Comparison of ENCODE assay signal across 8 mouse cellular contexts in the genomic region with DNA sequence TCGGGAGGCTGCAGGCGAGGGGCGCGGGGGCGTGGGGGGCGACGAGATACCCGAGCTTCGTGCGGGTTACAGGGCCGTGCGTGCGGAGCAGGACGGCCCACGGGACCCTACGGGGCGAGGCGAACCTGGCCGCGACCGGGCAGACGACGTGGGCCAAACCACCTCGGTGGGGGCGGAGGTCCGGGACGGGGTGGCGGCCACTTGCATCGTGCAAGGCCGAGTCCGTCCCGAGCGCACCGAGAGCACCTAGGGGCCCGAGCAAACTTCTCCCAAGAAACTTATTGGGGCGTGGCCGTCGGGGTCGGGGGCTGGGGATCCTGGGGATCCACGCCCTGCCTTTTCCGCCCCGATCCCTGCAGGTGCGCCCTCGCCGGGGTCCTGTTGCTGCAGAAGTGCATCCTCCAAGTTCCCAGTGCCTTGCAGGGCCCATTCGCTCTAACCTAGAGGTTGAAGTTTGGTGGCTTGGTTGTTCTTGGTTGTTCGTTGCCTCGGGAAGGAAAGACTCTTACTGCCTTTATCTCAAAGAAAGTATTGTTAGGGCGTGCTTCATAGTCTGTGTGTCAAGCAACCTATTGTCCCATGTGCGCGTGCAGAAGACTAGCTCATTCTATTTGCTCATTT. TPM values are rescaled to one million over a fixed set of nuclear protein-coding genes. Genes with fewer than 3 reads are reported as not detected.
DNase-seq lines count a peak whose midpoint lies in the region; ATAC-seq and TF ChIP-seq lines count a peak whose summit lies in the region.

No protein-coding gene starts in this region.

- H3K27ac ChIP-seq in cortical plate, adult 2 months (ENCODE audit: insufficient read depth, low read length), result peak overlapping the region; percentile 99; the same call in 1 of the 2 replicates
- H3K27ac ChIP-seq in heart, embryonic 15.5 days, result peak overlapping the region; percentile 92
- H3K27ac ChIP-seq in limb, embryonic 11.5 days (replicated peaks; ENCODE audit: low read depth, low read length), result peak overlapping the region; percentile 70; the same call in 1 of the 2 replicates
- H3K27ac ChIP-seq in midbrain, embryonic 13.5 days, result peak overlapping the region; percentile 87

- H3K9me3 ChIP-seq in heart, embryonic 15.5 days (replicated peaks), result no peaks in the 10 kb centered on the region
- H3K9me3 ChIP-seq in limb, embryonic 11.5 days (ENCODE audit: control insufficient read depth, low read length), result no peaks in the 10 kb centered on the region
- no peaks in the 10 kb centered on the region for H3K9me3 ChIP-seq in midbrain, embryonic 13.5 days

- TF ChIP-seq CTCF in lung, adult 2 months (IDR thresholded peaks at IDR 0.05; ENCODE audit: insufficient read depth, low read length), result no peak
- no peak for TF ChIP-seq CTCF in cortical plate, adult 2 months (IDR thresholded peaks at IDR 0.05; ENCODE audit: extremely low read depth, insufficient read depth, low read length)

- peak overlapping the region; percentile 86 for H3K9ac ChIP-seq in heart, embryonic 15.5 days
- peak overlapping the region; percentile 93 for H3K9ac ChIP-seq in limb, embryonic 11.5 days (ENCODE audit: low read length)
- H3K9ac ChIP-seq in midbrain, embryonic 13.5 days (replicated peaks), result peak overlapping the region; percentile 91

- no peaks in the 10 kb centered on the region for H3K27me3 ChIP-seq in heart, embryonic 15.5 days
- no peaks in the 10 kb centered on the region for H3K27me3 ChIP-seq in limb, embryonic 11.5 days (ENCODE audit: control insufficient read depth, insufficient read depth, low read length)
- H3K27me3 ChIP-seq in midbrain, embryonic 13.5 days, result no peaks in the 10 kb centered on the region

- H3K4me1 ChIP-seq in lung, adult 2 months (ENCODE audit: control insufficient read depth, insufficient read depth, low read length), result peaks cover 19% of the 10 kb centered on the region
- peaks cover 3% of the 10 kb centered on the region; the same call in 1 of the 2 replicates for H3K4me1 ChIP-seq in cortical plate, adult 2 months (ENCODE audit: control insufficient read depth, insufficient read depth, low read length)
- peaks cover 26% of the 10 kb centered on the region for H3K4me1 ChIP-seq in heart, embryonic 15.5 days (replicated peaks)
- H3K4me1 ChIP-seq in limb, embryonic 11.5 days (ENCODE audit: control insufficient read depth, insufficient read depth, low read length), result peaks cover 3% of the 10 kb centered on the region; the same call in 1 of the 2 replicates
- peaks cover 27% of the 10 kb centered on the region for H3K4me1 ChIP-seq in midbrain, embryonic 13.5 days (replicated peaks)

- ATAC-seq in heart, embryonic 15.5 days (replicated peaks; ENCODE audit: insufficient number of reproducible peaks, insufficient read depth, low FRiP score, low read depth), result peak; percentile 60
- peak; percentile 75 for ATAC-seq in limb, embryonic 11.5 days (ENCODE audit: insufficient number of reproducible peaks, low FRiP score, low TSS enrichment, low read depth)
- peak; percentile 86 for ATAC-seq in midbrain, embryonic 13.5 days
- no peak for ATAC-seq in activated CD4-positive, CD25-positive, alpha-beta regulatory T cell, adult 4 months

- peak overlapping the region; percentile 80 for H3K4me2 ChIP-seq in heart, embryonic 15.5 days
- H3K4me2 ChIP-seq in limb, embryonic 11.5 days (ENCODE audit: low read depth, severe bottlenecking), result peak overlapping the region; percentile 70
- H3K4me2 ChIP-seq in midbrain, embryonic 13.5 days (replicated peaks), result peak overlapping the region; percentile 79

- WGBS in lung, adult 2 months, result under 1% methylated on average over 51 of the region's 51 CpGs
- WGBS in heart, embryonic 15.5 days, result under 1% methylated on average over 51 of the region's 51 CpGs
- WGBS in limb, embryonic 11.5 days, result under 1% methylated on average over 42 of the region's 51 CpGs
- under 1% methylated on average over 51 of the region's 51 CpGs for WGBS in midbrain, embryonic 13.5 days

- no peak for TF ChIP-seq POLR2A in lung, adult 2 months (IDR thresholded peaks at IDR 0.05; ENCODE audit: borderline replicate concordance, extremely low read depth, low read depth, low read length)
- no peak for TF ChIP-seq POLR2A in cortical plate, adult 2 months (IDR thresholded peaks at IDR 0.05; ENCODE audit: extremely low read depth, insufficient read depth, low read length)

- H3K4me3 ChIP-seq in lung, adult 2 months (replicated peaks; ENCODE audit: extremely low read depth, low read depth, low read length), result peak overlapping the region; percentile 95
- peak overlapping the region; percentile 97 for H3K4me3 ChIP-seq in cortical plate, adult 2 months (ENCODE audit: insufficient read depth, low read length)
- H3K4me3 ChIP-seq in heart, embryonic 15.5 days, result peak overlapping the region; percentile 83
- peak overlapping the region; percentile 83 for H3K4me3 ChIP-seq in limb, embryonic 11.5 days (ENCODE audit: low read depth, low read length)
- H3K4me3 ChIP-seq in midbrain, embryonic 13.5 days (replicated peaks), result peak overlapping the region; percentile 93

- H3K36me3 ChIP-seq in heart, embryonic 15.5 days, result no peaks in the 10 kb centered on the region
- no peaks in the 10 kb centered on the region for H3K36me3 ChIP-seq in limb, embryonic 11.5 days (ENCODE audit: control insufficient read depth, insufficient read depth, low read length)
- no peaks in the 10 kb centered on the region for H3K36me3 ChIP-seq in midbrain, embryonic 13.5 days

- DNase-seq in lung, adult 2 months, result peak; percentile 58
- no peak for DNase-seq in lung, postnatal 25 days (ENCODE audit: low spot score)
- DNase-seq in limb, embryonic 11.5 days (ENCODE audit: low spot score), result peak; percentile 68
- no peak for DNase-seq in layer of hippocampus, adult 8-10 months (ENCODE audit: low spot score in 2 of 2)

RNA-seq across cellular contexts. Expression of a gene that starts 0.6 kb away (rescaled TPM):
- 18.5 and 27.9 TPM in 2 replicates for polyA plus RNA-seq in lung, adult 2 months (2012; rRNA removed)
- polyA plus RNA-seq in cortical plate, adult 2 months (2012; rRNA removed), result 76.4 and 90.4 TPM in 2 replicates
- 9.9 and 10.9 TPM in 2 replicates for polyA plus RNA-seq in heart, embryonic 15.5 days (2015; fragmentation: Nextera tagmentation; extraction: Ambion mirVana)
- 18.8 and 19.9 TPM in 2 replicates for polyA plus RNA-seq in limb, embryonic 11.5 days (2014; fragmentation: Nextera tagmentation; extraction: Ambion mirVana)
- 29.2 and 31.6 TPM in 2 replicates for polyA plus RNA-seq in midbrain, embryonic 13.5 days (2015; fragmentation: Nextera tagmentation; extraction: Ambion mirVana)
- polyA plus RNA-seq in activated CD4-positive, CD25-positive, alpha-beta regulatory T cell, adult 4 months (2017; shearing (Covaris generic)), result not detected
- total RNA-seq in layer of hippocampus, adult 8-10 months (2022), result 100 to 1,000 TPM; 171 to 180 (median 177) TPM

Comparison
In these comparisons a context has a peak if more than half of its experiments do, and no peak if none do; other contexts are left out.
1. DNase-seq: peak in lung, adult 2 months (single experiment) and limb, embryonic 11.5 days (single experiment); none in lung, postnatal 25 days (single experiment) and layer of hippocampus, adult 8-10 months (0 of 2).
2. RNA of a gene that starts 0.6 kb away (polyA plus RNA-seq): 76.4 to 90.4 TPM in cortical plate, adult 2 months, 29.2 to 31.6 TPM in midbrain, embryonic 13.5 days, 18.5 to 27.9 TPM in lung, adult 2 months, 18.8 to 19.9 TPM in limb, embryonic 11.5 days and 9.9 to 10.9 TPM in heart, embryonic 15.5 days; not detected in activated CD4-positive, CD25-positive, alpha-beta regulatory T cell, adult 4 months; every median in the first group is over 10 times any median in the second.
3. Peak in every context shown above with its lines, with median percentiles within 50 percentile points of each other: H3K4me3 ChIP-seq, H3K27ac ChIP-seq, H3K4me2 ChIP-seq and H3K9ac ChIP-seq.